ENCODE assay signal across 7 mouse cellular contexts in the genomic region with DNA sequence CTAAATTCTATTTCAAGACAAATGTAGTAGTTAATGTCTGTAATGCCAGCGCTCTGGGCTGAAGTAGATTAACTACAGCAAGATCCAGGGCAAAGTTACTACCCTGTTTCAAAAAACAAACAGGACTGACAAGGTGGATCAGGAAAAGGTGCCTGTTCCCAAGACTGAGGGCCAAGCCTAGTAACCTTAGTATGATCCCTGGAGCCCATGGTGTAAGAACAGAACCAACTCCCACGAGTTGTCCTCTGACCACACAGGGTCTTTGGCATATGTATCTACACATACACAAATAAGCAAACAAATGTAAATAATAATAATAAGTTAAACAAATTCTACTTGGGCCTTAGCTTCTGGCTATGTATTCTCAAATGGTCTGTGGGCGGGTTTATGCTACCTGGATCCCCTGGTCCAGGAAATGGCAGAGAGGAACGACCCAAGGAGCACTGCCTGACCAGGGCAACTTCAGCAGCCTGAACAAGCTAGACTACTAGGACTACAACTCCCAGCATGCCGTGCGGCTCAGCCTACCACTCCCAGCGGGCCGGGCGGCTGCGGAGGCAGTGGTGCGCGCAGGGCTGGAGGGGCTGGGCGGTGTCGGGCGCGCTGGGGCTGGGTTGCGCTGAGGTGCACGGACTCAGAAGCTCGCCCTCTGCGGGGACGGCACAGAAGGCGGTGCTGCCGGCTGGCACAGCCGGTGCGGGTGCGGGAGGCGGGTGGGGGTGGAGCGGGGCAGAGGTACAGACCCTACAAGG. TPM values are rescaled to one million over a fixed set of nuclear protein-coding genes. Genes with fewer than 3 reads are reported as not detected.
DNase-seq lines count a peak whose midpoint lies in the region; ATAC-seq and TF ChIP-seq lines count a peak whose summit lies in the region.

A gene (plus strand): TSS at position 560 of the 752 bp plus-strand sequence.

- H3K27me3 ChIP-seq in intestine, postnatal 0 days (replicated peaks; ENCODE audit: control insufficient read depth, insufficient read depth, low read length): no peaks in the 10 kb centered on the region
- peaks cover 14% of the 10 kb centered on the region for H3K27me3 ChIP-seq in midbrain, embryonic 12.5 days
- no peaks in the 10 kb centered on the region for H3K27me3 ChIP-seq in small intestine, adult 2 months (ENCODE audit: control insufficient read depth, insufficient read depth, low read length)

- TF ChIP-seq POLR2A in small intestine, adult 2 months (IDR thresholded peaks at IDR 0.05; ENCODE audit: low read depth, low read length): peak; percentile 94

- H3K4me1 ChIP-seq in intestine, postnatal 0 days (replicated peaks; ENCODE audit: control insufficient read depth, insufficient read depth, low read length): no peaks in the 10 kb centered on the region
- peaks cover 12% of the 10 kb centered on the region for H3K4me1 ChIP-seq in midbrain, embryonic 12.5 days
- H3K4me1 ChIP-seq in small intestine, adult 2 months (ENCODE audit: control insufficient read depth, insufficient read depth, insufficient read length, low read length): peaks cover 8% of the 10 kb centered on the region

- ATAC-seq in intestine, postnatal 0 days: peak; percentile 93
- peak; percentile 98 for ATAC-seq in midbrain, embryonic 12.5 days (ENCODE audit: low FRiP score, low read depth)

- intact Hi-C loops in left cerebral cortex, postnatal 4 days (cut with DNase I): no loop called here

- TF ChIP-seq CTCF in intestine, postnatal 0 days (IDR thresholded peaks at IDR 0.05; ENCODE audit: low read depth): peak; percentile 55
- TF ChIP-seq CTCF in small intestine, adult 2 months (IDR thresholded peaks at IDR 0.05; ENCODE audit: extremely low read depth, insufficient read length, insufficient replicate concordance, low read depth, low read length): no peak

- H3K27ac ChIP-seq in intestine, postnatal 0 days (ENCODE audit: low read depth, low read length): peak within 1 kb of the TSS; percentile 63
- peak within 1 kb of the TSS; percentile 93 for H3K27ac ChIP-seq in midbrain, embryonic 12.5 days (replicated peaks)
- peak within 1 kb of the TSS; percentile 81 for H3K27ac ChIP-seq in small intestine, adult 2 months (ENCODE audit: insufficient read depth, low read depth, low read length)

- peaks cover 30% of the 10 kb centered on the region for H3K36me3 ChIP-seq in intestine, postnatal 0 days (ENCODE audit: control insufficient read depth, insufficient read depth)
- peaks cover 30% of the 10 kb centered on the region for H3K36me3 ChIP-seq in midbrain, embryonic 12.5 days
- H3K36me3 ChIP-seq in small intestine, adult 2 months (ENCODE audit: control insufficient read depth, insufficient read depth, low read length): peaks cover 34% of the 10 kb centered on the region

- peak within 1 kb of the TSS; percentile 78 for H3K4me2 ChIP-seq in intestine, postnatal 0 days (replicated peaks; ENCODE audit: low read depth)
- peak within 1 kb of the TSS; percentile 62 for H3K4me2 ChIP-seq in midbrain, embryonic 12.5 days (replicated peaks)

- no peaks in the 10 kb centered on the region for H3K9me3 ChIP-seq in intestine, postnatal 0 days (ENCODE audit: control insufficient read depth)
- no peaks in the 10 kb centered on the region for H3K9me3 ChIP-seq in midbrain, embryonic 12.5 days

- H3K9ac ChIP-seq in intestine, postnatal 0 days (ENCODE audit: low read depth, low read length): peak within 1 kb of the TSS; percentile 77
- peak within 1 kb of the TSS; percentile 89 for H3K9ac ChIP-seq in midbrain, embryonic 12.5 days (replicated peaks)

- peak; percentile 95 for DNase-seq in adrenal gland, adult 8-10 months
- DNase-seq in embryo, embryonic 9.5 days (ENCODE audit: extremely low spot score): peak; percentile 94
- DNase-seq in gastrocnemius, postnatal 4 days (ENCODE audit: low spot score in 2 of 2): peak; percentile 92 to 98
- peak; percentile 98 for DNase-seq in left cerebral cortex, postnatal 4 days

- 4% methylated on average over 26 of the region's 28 CpGs for WGBS in intestine, postnatal 0 days
- 6% methylated on average over 27 of the region's 28 CpGs for WGBS in midbrain, embryonic 12.5 days
- WGBS in small intestine, adult 2 months: 3% methylated on average over 28 of the region's 28 CpGs

- peak within 1 kb of the TSS; percentile 62 for H3K4me3 ChIP-seq in intestine, postnatal 0 days (ENCODE audit: low read depth, low read length)
- H3K4me3 ChIP-seq in midbrain, embryonic 12.5 days: peak within 1 kb of the TSS; percentile 78
- H3K4me3 ChIP-seq in small intestine, adult 2 months (ENCODE audit: low read depth, low read length): peak within 1 kb of the TSS; percentile 90

RNA-seq across cellular contexts. Expression of the gene that starts here (rescaled TPM):
- 10 to 100 TPM; 29.2 to 51.3 (median 39.1) TPM for total RNA-seq in adrenal gland, adult 8-10 months (2022)
- 10 to 100 TPM; 16.2 to 16.3 TPM for total RNA-seq in gastrocnemius, postnatal 4 days (2021)
- 105 and 118 TPM in 2 replicates for polyA plus RNA-seq in intestine, postnatal 0 days (2015; fragmentation: Nextera tagmentation; extraction: Ambion mirVana)
- total RNA-seq in left cerebral cortex, postnatal 4 days (2021): 10 to 100 TPM; 80.4 to 86.7 TPM
- 26.2 and 27.8 TPM in 2 replicates for polyA plus RNA-seq in midbrain, embryonic 12.5 days (2016; fragmentation: Nextera tagmentation; extraction: Ambion mirVana)
- polyA plus RNA-seq in small intestine, adult 2 months (2012; rRNA removed): 225 and 822 TPM in 2 replicates

Comparison
In these comparisons a context has a peak if more than half of its experiments do, and no peak if none do; other contexts are left out.
1. Peak in every context shown above with its lines: DNase-seq, ATAC-seq, H3K4me3 ChIP-seq and H3K27ac ChIP-seq.